Mouse (Mus musculus) frontal cortex, adult (tissue): ENCODE results near the gene Dok3.

Experiments used
- ATAC-seq: cut with Nextera tagmentation; 2 replicates; pipeline ENCODE4 v1.9.2; 2017; ENCODE audit warnings: mild to moderate bottlenecking, moderate library complexity, mixed read lengths; ENCODE audit not compliant: low TSS enrichment

Gene Dok3

DNA sequence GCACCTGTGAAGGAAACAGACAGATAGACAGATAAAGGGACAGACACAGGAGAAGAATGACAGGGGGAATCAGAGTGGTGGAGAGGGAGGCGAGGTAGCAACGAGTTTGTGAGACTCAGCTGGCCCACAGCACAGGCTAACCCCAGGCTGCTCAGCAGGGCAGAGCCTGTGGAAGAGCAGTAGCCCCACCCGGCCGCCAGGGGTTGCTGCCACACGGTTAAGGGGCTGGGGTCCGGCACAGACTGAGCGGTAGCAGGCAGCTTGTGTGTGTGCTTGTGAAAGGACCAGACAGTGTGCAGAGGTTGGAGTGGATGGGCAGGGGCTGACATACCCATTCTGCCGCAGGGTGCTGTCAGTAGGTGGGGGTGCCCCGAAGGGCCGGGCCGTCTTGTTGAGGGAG is 21.2 kb downstream of the Dok3 start:
- ATAC-seq, result no peak

DNA sequence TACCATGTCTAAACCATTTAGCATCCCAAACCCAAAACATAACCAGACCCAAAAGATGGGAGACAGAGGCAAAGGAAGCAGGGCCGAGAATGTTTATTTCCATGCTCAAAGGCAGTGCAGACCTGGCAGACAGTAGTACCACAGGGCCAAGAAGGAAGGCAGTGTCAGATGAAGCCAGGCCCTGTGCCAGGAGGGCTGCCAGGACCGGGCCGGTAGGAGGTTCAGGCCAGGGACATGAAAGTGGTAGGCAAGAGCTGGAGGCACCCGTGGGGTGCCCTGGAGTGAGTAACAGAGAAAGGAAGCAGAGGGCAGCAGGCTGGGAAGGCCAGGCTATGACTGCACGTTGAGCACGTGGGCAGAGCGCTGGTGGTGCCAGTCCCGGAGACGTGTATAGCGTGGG is 22.4 kb downstream of the Dok3 start:
- peak; percentile 47; the same call in 1 of the 2 replicates for ATAC-seq

DNA sequence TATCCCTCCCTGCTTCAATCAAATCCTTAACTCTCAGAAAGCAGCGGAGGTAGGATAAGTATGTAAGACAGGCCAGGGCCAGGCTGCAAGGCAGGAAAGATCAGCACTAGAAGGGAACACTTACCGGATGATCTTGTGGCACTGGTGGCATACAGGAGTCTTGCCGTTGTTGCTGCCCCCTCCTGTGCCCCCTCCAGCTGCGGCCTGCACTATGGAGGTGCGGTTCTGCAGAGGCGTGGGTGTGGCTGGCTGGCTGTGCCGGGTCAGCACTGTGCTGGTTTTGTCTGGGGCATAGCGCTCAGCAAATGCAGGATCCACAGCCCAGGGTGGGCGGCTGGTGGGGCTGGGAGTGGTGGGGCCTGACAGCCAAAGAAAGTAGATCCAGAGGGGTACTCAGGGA is 23.3 kb downstream of the Dok3 start:
- ATAC-seq, result no peak

DNA sequence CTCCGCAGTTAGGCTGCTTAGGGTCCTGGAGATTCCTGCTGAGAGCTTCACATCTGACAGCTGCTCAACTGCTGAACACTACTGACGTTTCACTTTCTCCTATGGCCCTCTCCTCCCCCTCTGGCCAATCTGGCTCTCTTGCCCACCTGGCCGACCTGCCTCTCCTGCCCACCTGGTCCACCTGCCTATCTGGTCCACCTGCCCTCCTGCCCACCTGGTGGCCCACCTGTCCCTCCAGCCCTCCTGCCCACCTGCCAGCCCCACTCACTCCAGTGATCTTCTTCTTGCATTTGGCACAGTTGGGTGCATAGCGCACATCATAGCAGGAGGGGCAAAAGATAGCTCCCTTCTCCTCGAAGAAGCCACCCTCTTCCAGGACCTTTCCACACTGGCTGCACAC is 24.7 kb downstream of the Dok3 start:
- ATAC-seq, result no peak

DNA sequence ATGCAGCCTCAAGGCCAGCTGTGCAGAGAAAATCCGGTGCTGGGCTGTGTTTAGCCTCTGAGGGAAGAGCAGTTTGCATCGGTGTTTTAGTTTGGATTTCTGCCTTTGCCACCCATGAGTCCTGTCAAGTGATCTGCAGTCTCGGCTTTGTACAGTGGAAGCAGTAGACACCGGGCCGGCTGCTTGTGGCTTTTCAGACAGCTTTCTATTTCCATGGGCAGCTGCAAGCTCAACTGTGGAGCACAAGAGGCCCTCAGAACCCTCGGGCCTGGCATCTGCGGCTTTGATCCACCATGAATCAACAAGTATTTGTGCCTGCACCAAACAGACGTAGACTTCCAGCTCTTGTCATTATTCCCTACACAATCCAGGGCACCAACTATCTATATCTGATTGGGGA is 26.7 kb downstream of the Dok3 start:
- no peak for ATAC-seq

DNA sequence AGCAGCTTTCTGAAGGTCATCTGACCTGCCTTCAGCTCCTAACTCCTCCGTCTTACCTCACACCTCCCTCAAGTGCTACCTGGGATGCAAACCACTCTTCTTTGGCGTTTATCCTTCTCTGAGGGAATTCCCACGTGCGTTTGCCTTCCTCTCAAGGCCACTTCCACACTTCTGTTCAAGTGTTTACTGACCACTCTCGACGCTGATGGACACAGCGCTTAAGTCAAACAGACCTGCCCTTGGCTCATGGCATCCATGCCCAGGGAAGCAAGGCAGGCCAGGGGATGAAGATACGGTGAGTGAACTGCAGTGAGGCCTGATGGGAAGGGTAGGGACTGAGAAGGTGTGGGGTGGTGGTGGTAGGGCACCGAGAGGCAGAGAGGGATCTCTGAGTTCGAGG is 28.5 kb downstream of the Dok3 start:
- no peak for ATAC-seq

DNA sequence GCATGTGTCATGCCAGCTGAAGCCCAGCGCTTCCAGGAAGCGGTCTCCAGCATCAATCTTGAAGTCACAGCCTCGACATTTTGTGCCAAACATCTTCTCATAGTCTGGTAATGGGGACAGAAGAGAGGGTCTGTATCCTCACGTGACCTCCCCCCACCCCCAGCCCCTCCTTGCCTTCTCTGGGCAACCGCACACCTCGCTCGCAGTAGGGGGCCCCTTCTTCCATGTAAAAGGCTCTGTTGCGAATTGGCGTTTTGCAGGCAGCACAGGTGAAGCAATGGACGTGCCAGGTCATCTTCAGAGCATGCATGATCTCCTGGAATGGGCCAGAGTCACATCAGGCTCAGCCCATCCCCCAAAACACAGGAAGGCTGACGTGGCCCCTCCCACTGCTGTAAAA is 30.2 kb downstream of the Dok3 start:
- ATAC-seq, result no peak

DNA sequence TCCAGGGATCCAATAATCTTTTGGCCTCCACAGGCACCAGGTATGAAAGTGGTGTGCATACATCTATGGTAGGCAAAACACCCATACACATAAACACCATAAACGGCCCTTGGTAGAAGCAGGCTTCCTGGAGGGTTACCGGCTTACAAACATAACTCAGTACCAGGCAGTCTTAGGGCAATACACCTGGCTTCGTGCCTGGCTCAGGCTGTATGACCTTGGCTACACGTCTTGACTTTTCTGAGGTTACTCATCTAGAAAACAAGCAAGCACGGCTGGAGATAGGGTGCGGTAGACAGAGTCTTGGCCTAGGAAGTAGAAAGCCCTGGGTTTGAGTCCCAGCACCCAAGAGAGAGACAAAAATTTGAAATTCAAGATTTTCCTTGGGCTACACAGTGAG is 32.4 kb downstream of the Dok3 start:
- no peak for ATAC-seq

DNA sequence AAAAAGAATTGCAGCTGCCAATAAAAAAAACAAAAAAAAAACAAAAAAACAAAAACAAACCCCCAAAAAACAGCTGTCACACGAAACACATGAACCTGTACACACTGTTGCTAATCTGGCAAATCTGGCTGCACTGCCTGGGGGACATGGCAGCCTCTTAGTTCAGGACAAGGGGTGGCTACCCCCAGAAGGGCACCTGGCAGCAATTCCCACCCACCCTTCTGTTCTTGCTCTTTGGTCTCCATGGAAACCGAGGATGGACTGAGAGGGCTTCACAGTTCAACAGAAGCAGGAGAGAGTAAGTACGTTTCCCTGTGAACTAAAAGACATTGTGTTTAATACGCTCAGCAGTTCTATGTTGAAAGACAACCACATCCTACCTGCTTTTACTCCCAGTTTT is 33.4 kb downstream of the Dok3 start:
- ATAC-seq, result no peak

DNA sequence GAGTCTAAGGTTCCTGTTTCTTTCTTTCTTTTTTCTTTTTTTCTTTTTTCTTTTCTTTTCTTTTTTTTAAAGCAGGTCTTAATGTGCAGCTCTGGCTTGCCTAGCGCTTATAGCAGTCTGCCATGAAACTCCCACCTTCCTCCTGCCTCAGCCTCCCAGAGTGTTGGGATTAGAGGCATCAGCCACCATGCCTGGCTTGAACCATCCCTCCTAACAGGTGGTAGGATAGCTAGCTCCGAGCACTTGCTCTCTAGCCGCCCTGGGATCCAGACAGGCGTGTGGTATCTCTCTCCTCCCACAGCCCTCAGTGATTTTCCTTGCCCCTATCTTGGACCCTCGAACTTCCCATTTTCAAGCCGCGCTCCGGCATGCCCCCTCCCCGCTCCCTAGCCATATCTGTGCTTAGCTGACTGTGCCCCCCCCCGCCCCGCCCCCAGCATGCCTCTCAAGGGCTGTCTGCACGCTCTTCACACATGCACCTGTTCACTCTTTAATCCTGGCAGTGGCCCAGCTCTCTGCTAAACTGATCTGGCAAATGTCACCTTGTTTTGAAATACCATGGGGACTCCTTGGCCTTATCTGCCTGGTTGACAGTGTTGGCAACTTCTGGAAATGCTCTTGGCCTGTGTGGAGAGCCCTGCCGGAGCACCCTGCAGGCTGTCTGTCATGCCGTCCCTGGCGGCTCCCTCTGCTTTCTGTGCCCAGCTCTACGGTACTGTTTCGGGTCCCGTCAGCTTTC is 34.0 kb downstream of the Dok3 start:
- ATAC-seq, result peak; percentile 81

DNA sequence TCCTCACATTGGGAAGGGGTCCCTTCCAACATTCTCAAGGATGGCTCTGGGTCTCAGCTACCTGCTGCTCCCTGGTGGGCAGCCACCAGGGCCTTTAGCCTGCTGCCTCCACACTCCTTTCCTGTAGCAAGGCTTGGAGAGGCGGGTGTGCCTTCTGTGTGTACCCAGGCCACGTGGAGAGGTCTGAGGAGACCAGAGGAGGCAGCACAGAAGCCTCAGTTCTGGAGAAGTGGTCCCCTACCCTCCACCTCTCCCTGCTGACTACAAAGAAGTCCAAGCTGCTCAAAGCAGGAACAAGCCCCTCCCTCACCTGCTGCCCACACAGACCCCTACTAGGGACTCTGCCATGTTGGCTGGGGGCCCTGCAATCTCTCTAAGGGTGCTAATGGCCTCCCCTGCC is 34.8 kb downstream of the Dok3 start:
- no peak for ATAC-seq

DNA sequence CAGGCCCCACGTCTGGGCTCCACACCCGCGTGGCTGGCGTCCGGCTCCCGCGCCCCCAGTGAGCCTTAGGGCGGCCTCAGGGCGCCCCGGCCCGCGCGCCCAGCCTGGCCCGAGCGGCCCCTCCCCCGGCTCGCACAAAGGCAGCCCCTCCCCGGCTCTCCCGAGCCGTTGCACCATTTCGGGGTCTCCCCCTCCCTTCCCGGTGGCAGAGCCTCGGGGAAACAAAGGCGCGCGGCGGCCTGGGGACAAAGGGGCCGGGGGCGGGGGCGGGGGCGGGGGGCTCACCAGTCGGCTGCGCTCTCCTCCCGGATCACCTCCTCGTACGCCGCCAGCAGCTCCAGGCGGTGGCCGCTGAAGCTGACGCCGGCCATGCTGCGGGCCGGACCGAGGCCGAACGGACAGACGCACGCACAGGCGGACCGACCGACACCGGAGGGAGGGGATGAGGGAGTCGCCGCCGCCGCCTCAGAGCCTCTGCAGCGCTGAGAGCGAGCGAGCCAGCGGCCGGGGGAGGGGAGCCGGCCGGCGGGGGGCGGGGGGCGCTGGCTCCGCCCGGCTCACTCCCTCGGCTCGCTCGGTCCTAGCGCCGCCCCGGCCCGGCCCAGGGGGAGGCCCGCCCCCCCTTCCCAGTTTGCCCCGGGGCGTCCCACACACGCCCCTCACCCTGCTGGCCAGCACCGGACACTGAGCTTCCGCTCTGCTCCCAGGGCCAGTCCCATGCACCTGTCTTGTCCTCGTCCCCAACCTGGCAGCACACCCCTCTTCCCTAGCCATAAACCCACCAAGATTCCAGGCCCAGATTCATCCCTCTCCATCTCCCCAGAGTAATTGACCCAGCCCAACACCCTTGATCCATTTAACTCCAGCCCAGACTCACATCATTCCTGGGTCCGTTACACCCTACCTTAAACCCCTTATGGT is 41.3 kb downstream of the Dok3 start, which contains the start of gene Dbn1:
Dbn1 (minus strand) TSS at position 534 of the 921 bp plus-strand sequence.
- ATAC-seq, result peak; percentile 25; the same call in 1 of the 2 replicates

DNA sequence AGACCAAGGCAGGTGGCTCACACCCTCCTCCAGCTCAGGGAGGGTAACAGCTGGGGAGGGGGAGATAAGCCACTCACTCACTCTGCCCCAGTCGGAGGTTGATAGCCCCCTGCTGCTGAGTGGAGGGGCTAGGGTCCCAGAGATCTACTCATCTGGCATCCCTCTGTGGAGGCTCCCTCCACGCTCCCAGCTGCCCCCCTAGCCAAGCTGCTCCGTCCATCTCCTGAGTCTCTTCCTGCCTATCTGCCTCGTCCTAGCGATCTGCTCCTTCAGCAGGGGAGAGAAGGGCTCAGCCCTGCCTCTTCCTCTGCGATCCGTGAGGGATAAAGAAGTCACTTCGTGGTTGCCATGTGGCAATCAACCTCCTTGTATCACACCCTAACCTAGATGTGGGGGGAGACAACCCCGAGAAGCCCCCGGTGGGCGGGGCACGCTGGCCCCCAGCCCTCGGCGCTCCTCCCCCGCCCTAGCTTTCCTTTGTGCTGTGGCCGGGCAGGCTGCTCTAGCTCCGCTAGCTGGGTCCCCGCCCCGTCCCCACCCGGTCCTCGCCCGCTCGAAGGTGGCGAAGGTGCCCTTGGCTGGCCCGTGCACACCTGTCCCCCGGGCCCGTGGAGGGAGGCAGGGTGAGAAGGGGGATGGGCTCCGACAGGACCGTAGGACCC is 42.0 kb downstream of the Dok3 start:
- ATAC-seq, result peak; percentile 26; the same call in 1 of the 2 replicates

DNA sequence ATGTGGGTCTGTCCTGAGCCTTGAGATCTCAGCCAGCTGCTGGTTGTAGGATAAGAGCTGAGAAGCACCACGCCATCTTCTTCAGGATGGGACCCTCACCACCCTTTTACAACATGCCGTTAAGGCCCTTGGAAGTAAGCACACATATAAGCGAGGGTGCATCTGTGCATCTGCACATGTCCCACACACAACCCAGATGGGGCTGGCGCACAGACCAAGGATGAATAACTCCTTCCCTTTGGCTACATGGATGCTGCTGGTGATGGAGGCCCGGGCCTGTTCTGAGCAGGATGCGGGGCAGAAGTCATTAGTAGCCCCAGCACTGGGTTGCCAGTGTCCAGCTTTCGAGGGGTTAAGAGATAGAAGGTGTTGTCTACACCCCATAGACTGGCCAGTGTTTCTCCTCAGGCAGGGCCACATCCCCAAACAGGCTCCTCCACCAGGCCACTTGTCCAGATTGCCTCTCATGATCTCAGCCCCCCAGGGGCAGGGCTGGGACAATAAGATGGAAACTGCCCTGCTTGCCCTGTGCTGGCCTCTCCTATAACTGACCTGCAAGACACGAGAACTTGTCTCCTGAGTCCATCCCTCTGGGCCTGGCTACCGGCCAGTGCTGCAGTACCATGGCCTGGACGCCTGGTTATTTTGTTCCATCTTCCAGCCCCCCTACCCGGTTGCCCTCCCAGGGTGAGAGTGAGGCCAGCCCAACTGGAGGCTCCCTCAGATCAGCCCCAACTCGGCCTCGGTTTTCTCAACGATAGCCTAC is 42.9 kb downstream of the Dok3 start:
- ATAC-seq, result no peak; the same call in 1 of the 2 replicates

DNA sequence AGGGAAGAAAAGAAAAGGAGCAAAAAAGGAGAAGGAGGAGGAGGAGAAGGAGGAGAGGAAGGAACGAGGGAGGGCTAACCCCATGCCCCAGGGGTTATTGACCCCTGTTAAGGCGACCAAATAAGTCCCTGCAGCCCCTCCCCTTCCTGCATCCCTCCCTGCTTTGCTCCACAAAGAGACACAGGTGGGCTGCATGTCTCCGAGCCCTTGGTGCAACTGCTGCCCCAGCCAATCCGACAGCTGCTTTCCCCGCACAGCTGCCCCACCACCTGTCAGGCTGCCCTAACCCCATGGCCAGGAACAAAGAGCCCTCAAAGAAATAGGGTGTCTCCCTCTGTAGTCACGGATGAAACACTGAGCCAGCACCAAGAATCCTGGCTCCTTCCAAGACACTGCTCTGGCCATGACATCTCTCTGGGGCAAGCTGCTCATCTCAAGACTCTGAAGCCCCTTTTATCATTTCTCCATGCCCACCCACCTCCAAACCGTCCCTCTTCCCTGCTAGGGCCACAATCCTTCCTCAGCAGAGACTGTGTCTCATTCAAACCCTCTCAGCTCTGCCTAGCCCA is 44.5 kb downstream of the Dok3 start:
- no peak for ATAC-seq

DNA sequence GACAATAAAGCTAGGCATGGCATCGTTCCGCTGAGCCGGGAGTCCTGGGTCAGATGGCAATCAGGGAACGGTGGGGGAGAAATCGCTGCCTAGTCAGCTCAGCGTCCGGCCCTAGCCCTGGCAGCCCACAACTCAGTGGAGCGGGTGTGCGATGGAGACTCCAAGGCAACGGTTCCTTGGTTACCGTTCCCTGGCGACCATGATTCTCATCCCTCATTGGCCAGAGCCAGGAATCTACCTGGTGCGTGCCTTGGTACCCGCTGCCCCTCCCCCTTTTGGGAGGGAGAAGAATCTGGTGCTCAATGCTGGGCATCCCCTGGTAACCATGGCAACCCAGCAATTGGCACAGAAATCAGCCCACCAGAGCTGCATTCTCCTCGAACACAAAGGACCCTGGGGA is 45.5 kb downstream of the Dok3 start:
- ATAC-seq, result peak; percentile 74

DNA sequence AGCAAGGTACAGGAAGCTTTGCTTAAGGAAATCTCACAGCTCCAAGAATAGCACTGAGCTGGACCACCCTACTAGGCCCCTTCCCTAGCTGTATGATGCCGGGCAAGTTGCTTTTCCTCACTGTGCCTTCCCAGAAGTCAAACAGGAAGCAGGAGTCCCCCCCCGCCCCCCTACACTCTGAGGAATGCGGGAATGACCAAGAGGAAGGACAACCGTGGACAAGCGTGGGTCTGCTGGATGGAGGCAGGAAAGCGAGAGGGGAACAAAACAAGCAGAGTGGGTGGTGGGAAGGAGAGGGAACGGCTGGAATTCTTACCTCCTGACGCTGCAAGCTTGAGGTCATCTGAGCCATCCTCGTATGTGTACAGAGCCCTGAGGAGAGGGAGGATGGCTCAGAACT is 46.0 kb downstream of the Dok3 start:
- ATAC-seq, result 0 out of 2 replicates have a peak, but pooled peaks have one; percentile 2

DNA sequence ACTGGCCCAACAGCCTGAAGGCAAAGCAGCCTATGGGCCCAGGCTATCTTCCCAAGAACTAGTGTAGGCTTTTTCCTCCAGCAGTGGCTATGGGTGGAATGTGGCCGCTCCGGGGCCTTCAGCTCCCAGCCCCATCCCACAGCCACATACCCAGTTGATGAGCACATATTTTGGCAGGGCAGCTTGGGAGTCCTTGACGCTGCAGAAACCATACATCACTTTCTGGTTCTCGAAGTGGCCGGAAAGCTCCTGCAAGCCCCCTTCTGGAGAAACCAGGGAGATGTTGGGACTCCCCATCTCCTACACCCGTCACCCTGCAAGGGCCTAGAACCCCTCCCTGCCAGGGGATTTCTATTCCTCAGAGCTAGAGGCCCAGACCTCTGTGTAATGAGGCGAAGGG is 46.6 kb downstream of the Dok3 start:
- ATAC-seq, result no peak

DNA sequence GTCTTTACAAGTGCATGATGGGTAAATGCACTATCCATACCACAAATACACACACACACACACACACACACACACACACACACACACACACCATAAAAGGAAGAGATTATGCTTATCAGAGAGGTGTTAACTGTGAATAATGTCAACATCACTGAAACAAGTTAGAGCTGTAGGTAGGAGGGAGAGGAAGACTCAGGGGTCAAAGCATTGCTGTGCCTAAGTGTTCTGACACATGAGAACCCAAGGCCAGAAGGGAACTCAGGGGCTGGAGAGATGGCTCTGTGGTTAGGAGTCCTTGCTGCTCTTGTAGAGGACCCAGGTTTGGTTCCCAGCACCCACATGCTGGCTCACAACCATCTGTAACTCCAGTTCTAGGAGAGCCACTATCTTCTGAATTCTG is 49.2 kb downstream of the Dok3 start:
- ATAC-seq, result no peak

DNA sequence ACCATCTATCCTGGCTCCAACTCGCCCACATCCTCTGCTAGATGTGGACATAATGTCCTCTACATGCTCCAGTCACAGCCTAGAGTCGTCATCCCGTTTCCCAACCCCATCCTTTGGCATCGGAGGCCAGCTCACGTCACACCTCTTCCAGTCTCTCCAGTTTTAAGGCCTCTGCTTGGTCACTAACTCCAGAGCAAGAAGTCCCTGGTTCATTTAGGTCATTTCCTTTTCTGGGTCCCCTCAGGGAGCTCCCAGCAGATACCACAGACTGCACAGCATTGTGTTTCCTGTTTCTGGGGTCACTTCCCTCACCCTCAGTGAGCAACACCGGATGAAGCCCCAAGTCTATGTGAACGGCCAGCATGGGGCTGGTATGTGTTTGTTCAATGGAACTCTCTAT is 50.1 kb downstream of the Dok3 start:
- no peak for ATAC-seq

DNA sequence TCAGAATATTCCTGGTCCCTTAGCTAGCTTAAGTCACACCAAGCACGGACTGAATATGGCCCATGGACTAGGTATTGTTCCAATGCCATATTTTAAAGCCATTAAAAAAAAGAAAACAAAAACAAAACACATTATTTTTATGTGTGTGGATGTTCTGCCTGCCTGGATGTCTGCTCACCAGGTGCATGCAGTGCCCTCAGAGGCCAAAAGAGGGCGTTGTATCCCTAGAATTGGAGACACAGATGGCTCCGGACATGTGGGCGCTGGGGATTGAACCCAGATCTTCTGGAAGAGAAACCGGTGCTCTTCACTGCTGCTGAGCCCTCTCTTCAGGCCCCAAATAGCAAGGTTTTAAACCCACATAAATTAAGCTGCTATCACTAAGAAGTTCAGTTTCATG is 51.1 kb downstream of the Dok3 start:
- ATAC-seq, result no peak
